Comparison of ENCODE assay signal across 22 mouse cellular contexts in the genomic region with DNA sequence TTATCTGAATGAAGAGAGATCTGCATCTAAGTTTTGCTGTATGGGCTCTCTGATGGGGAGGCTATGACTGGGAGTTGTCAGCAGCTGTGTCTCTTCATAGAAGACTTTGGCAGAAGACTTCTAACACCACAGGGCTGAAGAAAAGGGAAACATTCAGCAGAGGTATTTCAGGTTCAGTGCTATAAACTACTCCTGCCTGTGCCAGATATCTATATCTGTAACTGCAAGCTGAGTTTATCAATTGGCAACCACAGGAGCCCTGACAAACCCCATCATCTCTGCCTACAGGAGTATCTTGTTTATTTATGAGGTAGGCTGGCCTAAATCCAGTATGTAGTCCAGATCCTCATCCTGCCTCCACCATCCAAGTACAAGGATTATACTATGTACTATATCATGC. TPM values are rescaled to one million over a fixed set of nuclear protein-coding genes. Genes with fewer than 3 reads are reported as not detected.
DNase-seq lines count a peak whose midpoint lies in the region; ATAC-seq and TF ChIP-seq lines count a peak whose summit lies in the region.
"Had no signal": no experiment of that assay in that cellular context is flagged by ENCODE, and none has a peak within 500 bp of the region (broad histone marks: within the 10 kb centered on the region; RNA-seq: fewer than 3 reads in every experiment).

No protein-coding gene starts in this region.

- H3K27me3 ChIP-seq in liver, embryonic 16.5 days (ENCODE audit: control insufficient read depth, insufficient read depth, low read depth, low read length): no peaks in the 10 kb centered on the region
- H3K27me3 ChIP-seq: intestine, embryonic 15.5 days; limb, embryonic 13.5 days; megakaryocyte, embryonic 14.5 days had no signal

- no peak for TF ChIP-seq CTCF in gastrocnemius, adult 2 months (IDR thresholded peaks at IDR 0.05)

- peak; percentile 47 for ATAC-seq in frontal cortex, adult (ENCODE audit: low TSS enrichment)
- peak; percentile 87 for ATAC-seq in liver, embryonic 16.5 days (ENCODE audit: low read depth)
- ATAC-seq: hindbrain, embryonic 16.5 days; intestine, embryonic 15.5 days had no signal

- intact Hi-C loops in gastrocnemius, adult 2 months (cut with DNase I): no loop called here

- no peak for DNase-seq in frontal cortex, postnatal 36 days (ENCODE audit: low spot score in 2 of 2)
- DNase-seq in brain, adult 2 months (ENCODE audit: low read depth, low spot score): peak; percentile 10
- peak; percentile 21 for DNase-seq in liver
- no peak for DNase-seq in right cerebral cortex, postnatal 4 days
- no peak for DNase-seq in gastrocnemius, adult 2 months
- DNase-seq in cerebellum, postnatal 14 days: no peak
- DNase-seq: adrenal gland, postnatal 25 days; cerebellum, adult 18-20 months; cerebellum, postnatal 25 days; kidney, adult 9 months; kidney, postnatal 4 days; layer of hippocampus, adult 9-11 months; lung, embryonic 14.5 days; midbrain, embryonic 14.5 days; right cerebral cortex, postnatal 25 days had no signal

- no peaks in the 10 kb centered on the region for H3K9me3 ChIP-seq in liver, embryonic 16.5 days (replicated peaks; ENCODE audit: control insufficient read depth, low read length)
- H3K9me3 ChIP-seq: intestine, embryonic 15.5 days; limb, embryonic 13.5 days had no signal

- H3K4me3 ChIP-seq in liver, embryonic 16.5 days (ENCODE audit: low read depth, low read length): no peak overlapping the region
- no peak overlapping the region for H3K4me3 ChIP-seq in gastrocnemius, adult 2 months
- H3K4me3 ChIP-seq: intestine, embryonic 15.5 days; limb, embryonic 13.5 days; megakaryocyte, embryonic 14.5 days had no signal

- peak overlapping the region; percentile 23; the same call in 1 of the 2 replicates for H3K9ac ChIP-seq in liver, embryonic 16.5 days (ENCODE audit: low read depth, low read length)
- H3K9ac ChIP-seq: intestine, embryonic 15.5 days; limb, embryonic 13.5 days; lung, embryonic 14.5 days had no signal

- peaks cover 5% of the 10 kb centered on the region; the same call in 1 of the 2 replicates for H3K36me3 ChIP-seq in liver, embryonic 16.5 days (ENCODE audit: control insufficient read depth, insufficient read depth)
- H3K36me3 ChIP-seq: intestine, embryonic 15.5 days had no signal

- peak overlapping the region; percentile 32 for H3K4me2 ChIP-seq in liver, embryonic 16.5 days (ENCODE audit: low read depth, low read length)
- H3K4me2 ChIP-seq: heart, embryonic 11.5 days; intestine, embryonic 15.5 days; limb, embryonic 13.5 days; lung, embryonic 14.5 days had no signal

- peaks cover 17% of the 10 kb centered on the region for H3K4me1 ChIP-seq in liver, embryonic 16.5 days (ENCODE audit: control insufficient read depth, low read depth, low read length)
- H3K4me1 ChIP-seq: intestine, embryonic 15.5 days; limb, embryonic 13.5 days had no signal

- H3K27ac ChIP-seq in liver, embryonic 16.5 days (ENCODE audit: low read length): peak overlapping the region; percentile 51
- no peak overlapping the region for H3K27ac ChIP-seq in gastrocnemius, adult 2 months
- H3K27ac ChIP-seq: intestine, embryonic 15.5 days; limb, embryonic 13.5 days had no signal

RNA-seq across cellular contexts. Expression of a gene that starts 18.0 kb away (rescaled TPM):
- 0.76 and 0.81 TPM in 2 replicates for polyA plus RNA-seq in liver, embryonic 16.5 days (2015; fragmentation: Nextera tagmentation; extraction: Ambion mirVana)
- 1 to 10 TPM; 1.6 to 4.2 TPM for total RNA-seq in gastrocnemius, adult 2 months (2021)

RNA-seq across cellular contexts. Expression of a gene that starts 31.0 kb away (rescaled TPM):
- 326 and 354 TPM in 2 replicates for polyA plus RNA-seq in liver, embryonic 16.5 days (2015; fragmentation: Nextera tagmentation; extraction: Ambion mirVana)
- 100 to 1,000 TPM; 207 to 240 TPM for total RNA-seq in gastrocnemius, adult 2 months (2021)

RNA-seq across cellular contexts. Expression of a gene that starts 31.9 kb away (rescaled TPM):
- polyA plus RNA-seq in liver, embryonic 16.5 days (2015; fragmentation: Nextera tagmentation; extraction: Ambion mirVana): 21.0 and 21.1 TPM in 2 replicates
- total RNA-seq in gastrocnemius, adult 2 months (2021): 10 to 100 TPM; 11.2 to 12.2 TPM

RNA-seq across cellular contexts. Expression of a gene that starts 46.2 kb away (rescaled TPM):
- polyA plus RNA-seq in liver, embryonic 16.5 days (2015; fragmentation: Nextera tagmentation; extraction: Ambion mirVana): 0.56 and 0.72 TPM in 2 replicates
- 1 to 10 TPM; 3.9 to 5.4 TPM for total RNA-seq in gastrocnemius, adult 2 months (2021)

RNA-seq across cellular contexts. Expression of a gene that starts 52.9 kb away (rescaled TPM):
- 73.8 and 74.4 TPM in 2 replicates for polyA plus RNA-seq in liver, embryonic 16.5 days (2015; fragmentation: Nextera tagmentation; extraction: Ambion mirVana)
- 100 to 1,000 TPM in 1 of 2 experiments, 10 to 100 TPM in 1; 91.5 to 101 TPM for total RNA-seq in gastrocnemius, adult 2 months (2021)

Comparison
In these comparisons a context has a peak if more than half of its experiments do, and no peak if none do; other contexts are left out.
1. DNase-seq: peak in brain, adult 2 months (single experiment) and liver (single experiment); none in frontal cortex, postnatal 36 days (0 of 2), right cerebral cortex, postnatal 4 days (single experiment), gastrocnemius, adult 2 months (single experiment) and cerebellum, postnatal 14 days (0 of 2).